Mouse (Mus musculus) heart, postnatal 36 days (tissue): Measurements from ENCODE around the gene Gm49601. TPM values are rescaled to one million over a fixed set of nuclear protein-coding genes. Genes with fewer than 3 reads are reported as not detected.

Experiments used
- DNase-seq, 2 experiments: peaks; one replicate each; pipeline ENCODE4 v3.0.0; 2021 to 2022
- intact Hi-C: fragments of 180-260 bp; cut with DNase I; formaldehyde crosslinking; loops from one replicate; pipeline ENCODE4 v1.15.1; 2025
- total RNA-seq, 2 experiments: library from RNA; stranded (reverse); gene quantifications; 2 replicates each; pipeline ENCODE4 v1.2.3; 2021

Gene Gm49601
- 1 to 10 TPM in 1 of 2 experiments, under 1 TPM in 1; 0.60 to 1.6 TPM for total RNA-seq

GRCm38 (mm10) chr16:18626376-18626878, at the start of gene Gm49601:
TSS of gene Gm49601 (minus strand) at chr16:18626427.
- DNase-seq, result peak; percentile 86 to 88
- intact Hi-C loops, result loop anchor here (5.0 kb wide), 2 partner anchors 171 to 231 kb away; no protein-coding TSS in a partner anchor

GRCm38 (mm10) chr16:18673005-18673404, 46.8 kb upstream of the Gm49601 start:
- DNase-seq, result no peak
- intact Hi-C loops, result no loop called here

GRCm38 (mm10) chr16:18672027-18672426, 45.8 kb upstream of the Gm49601 start:
- intact Hi-C loops, result no loop called here
- DNase-seq, result no peak

DNA sequence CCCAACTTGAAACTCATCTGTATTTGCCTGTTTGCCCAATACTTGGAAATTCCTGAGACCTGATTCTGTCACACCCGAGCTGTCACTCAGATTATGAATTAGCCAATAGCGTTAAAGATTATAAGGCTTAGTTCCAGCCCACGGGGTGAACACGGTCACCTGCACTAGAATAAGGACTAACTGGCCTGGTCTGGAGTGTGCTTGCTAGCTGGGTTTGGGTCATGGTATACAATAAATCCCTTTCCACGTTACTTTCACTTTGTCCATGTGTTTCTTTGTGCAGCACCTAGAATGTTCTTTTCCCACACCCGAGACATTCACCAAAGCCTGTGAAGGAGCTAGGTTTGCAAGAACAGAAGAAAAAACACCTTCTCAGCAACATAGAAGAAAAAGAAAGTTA, 43.7 kb upstream of the Gm49601 start:
- intact Hi-C loops, result no loop called here
- DNase-seq, result no peak

GRCm38 (mm10) chr16:18658597-18658996, 32.4 kb upstream of the Gm49601 start:
- intact Hi-C loops, result no loop called here

GRCm38 (mm10) chr16:18655372-18656098, 29.3 kb upstream of the Gm49601 start:
- intact Hi-C loops, result no loop called here
- DNase-seq, result no peak

More at GRCm38 (mm10) chr16:18658597-18658996, 32.4 kb upstream of the Gm49601 start:
- DNase-seq, result no peak

DNA sequence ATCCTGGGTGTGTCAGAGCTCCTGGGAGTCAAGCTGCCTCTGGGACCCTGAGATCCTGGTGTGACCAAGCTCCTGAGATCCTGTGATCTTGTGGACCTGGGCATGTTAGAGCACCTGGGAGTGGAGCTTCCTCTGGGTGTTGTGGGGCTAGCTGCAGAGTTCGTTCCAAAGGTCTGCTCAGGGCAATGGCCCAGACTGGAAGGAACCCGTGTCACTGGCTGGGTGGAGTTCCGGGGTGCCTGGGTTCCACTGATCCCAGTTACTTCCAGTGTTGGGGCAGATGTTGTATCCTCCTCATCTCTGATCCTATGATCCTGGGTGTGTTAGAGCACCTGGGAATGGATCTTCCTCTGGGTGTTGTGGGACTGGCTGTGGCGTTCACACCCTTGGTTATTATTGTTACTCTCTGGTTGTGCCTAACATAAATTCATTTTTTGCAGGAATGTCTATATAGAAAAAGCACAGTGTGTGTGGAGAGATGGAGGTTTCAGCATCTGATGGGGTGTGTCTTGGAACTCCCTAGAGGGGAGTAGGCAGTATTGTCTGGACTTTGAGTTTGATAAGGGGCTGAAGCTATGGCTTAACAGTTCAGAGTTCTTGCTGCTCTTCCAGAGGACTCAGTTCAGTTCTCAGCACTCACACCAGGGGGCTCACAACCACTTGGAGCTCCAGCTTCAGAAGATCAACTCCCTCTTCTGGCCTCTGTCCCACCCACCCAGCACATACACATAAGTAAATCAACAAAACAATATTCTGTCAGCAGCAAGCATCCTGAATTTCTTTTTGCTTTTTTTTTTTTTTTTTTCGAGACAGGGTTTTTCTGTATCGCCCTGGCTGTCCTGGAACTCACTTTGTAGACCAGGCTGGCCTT, 27.3 kb upstream of the Gm49601 start:
- no peak for DNase-seq
- intact Hi-C loops, result no loop called here

DNA sequence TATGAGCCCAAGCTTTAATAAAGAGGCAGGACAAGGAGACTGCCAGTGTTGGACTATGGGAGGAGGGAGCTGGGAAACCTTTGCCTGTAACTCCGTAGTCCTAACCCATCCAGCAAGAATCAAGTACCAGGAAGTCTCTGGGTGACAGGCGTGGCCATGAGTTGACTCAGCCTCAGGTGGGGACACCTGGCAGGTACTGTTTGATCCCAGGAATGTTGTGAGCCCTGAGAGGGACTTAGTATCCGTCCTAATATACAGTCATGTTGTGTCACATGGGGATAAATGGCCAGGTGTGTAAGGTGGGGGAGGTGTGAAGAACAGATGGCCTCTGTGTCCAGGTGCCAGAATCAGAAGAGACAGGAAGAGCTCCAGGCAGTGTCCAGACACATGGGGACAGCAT, 22.9 kb upstream of the Gm49601 start:
- no peak for DNase-seq
- intact Hi-C loops, result no loop called here

DNA sequence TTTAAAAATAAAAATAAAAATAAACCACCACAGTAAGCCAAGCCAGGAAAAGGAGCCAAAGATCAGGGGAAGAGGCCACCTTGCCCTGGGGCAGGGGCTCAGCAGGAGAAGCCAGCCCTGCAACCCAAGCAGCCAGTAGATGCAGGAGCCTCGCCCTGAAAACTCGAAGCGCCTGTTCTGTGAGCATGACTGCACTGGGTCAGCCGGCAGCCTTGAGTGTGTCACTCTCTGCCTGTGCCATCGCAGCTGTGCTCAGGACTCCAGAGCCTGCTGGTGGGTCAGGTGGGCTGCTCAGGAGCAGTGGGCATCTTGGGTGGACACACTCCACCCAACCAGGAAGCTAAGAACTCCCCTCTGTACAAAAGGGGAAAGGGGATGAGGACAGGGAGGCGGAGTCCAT, 19.1 kb upstream of the Gm49601 start:
- DNase-seq, result no peak
- intact Hi-C loops, result no loop called here

DNA sequence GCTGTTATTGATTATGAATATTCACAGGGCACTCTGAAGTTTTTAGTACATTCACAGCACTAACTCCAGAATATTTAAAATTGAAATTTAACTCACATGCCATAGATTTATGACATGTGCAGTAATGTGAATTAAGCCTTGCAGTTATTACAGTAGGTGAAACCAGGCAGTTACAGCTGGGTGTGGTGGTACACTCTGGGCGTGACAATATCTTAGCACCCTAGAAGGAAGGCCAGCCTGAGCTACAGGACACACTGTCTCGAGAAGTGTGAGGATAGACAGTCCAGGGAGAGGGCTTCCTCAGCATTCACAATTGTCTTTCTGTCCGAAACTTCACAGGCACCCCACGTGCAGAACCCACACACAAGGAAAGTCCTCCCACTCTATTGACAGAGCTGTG, 18.3 kb upstream of the Gm49601 start:
- intact Hi-C loops, result no loop called here
- DNase-seq, result no peak

DNA sequence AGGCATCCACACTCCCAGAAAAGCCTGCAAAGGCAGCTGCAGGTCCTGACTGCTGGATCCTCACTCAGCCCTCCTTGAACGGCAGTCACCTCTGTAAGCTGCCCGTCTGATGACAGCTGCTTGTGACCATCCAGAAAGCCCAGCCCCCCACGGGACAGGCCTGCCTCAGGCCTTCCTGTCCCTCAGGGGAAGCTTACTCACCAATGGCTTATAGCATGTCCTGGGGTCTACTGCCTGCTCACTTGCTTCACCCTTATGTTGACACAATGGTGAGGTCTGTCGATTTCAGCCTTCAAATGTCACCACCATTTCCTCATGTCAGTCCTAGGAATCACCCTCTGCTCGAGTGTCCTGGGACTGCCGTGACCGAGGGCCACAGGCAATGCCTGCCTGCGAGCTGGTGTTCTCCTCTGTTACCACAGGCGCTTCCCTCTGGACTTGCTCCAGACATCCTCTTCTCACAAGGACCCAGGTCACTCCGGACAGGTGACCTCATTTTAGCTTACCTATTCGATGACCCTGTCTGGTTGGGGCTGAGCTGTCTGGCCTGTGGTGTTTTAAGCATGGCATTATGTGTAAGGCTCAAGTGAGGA, 17.3 kb upstream of the Gm49601 start:
- intact Hi-C loops, result no loop called here
- no peak for DNase-seq

- intact Hi-C loops, result no loop called here
- no peak for DNase-seq
These were observed 16.7 kb upstream of the Gm49601 start for GRCm38 (mm10) chr16:18642897-18643296.

GRCm38 (mm10) chr16:18642291-18642690, 16.1 kb upstream of the Gm49601 start:
- DNase-seq, result no peak
- intact Hi-C loops, result no loop called here

DNA sequence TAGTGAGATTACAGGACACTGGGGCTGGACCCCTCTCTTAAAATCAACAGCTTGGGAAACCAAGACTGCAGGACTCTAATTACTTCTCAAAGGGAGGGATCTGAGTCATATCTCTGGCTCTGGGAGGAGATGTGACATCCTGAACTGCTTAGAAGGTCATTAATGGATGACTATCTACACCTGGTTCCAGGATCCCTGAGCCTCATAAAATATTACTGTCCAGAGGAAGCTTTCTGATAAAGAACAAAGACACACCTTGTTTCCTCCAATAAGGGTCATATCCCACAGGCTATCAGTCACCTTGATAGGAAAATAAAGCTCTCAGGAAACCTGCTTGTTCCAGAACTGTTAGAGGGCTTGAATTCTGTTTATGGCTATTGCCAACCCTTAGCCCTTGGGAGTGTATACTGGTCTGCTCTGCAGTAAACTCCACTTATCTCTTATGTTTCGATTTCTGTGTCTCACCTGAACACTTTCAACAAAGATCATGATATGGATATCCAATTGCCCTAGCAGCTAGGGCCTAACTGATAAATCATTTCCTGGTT, 13.2 kb upstream of the Gm49601 start:
- intact Hi-C loops, result no loop called here
- no peak for DNase-seq

DNA sequence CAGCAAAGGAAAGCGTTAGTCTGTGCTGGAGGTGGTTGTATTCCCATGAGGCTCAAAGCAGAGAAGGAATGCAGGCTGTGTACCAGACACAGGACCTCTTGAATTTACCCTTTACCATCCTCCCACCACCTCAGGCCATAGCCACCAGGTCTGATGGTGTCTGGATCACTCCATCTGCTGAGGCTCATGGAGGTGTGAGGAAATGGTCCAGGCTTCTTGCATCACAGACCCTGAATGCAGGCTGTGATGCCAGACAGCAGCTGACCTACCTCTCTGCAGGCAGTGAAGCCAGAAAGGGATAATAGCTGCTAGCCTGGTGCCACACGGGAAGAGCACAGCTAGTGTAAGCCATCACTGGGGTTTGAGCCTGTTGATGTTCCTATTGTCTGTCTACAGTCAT, 12.2 kb upstream of the Gm49601 start:
- intact Hi-C loops, result no loop called here
- no peak for DNase-seq

- no peak for DNase-seq
- intact Hi-C loops, result no loop called here
These were observed 10.6 kb upstream of the Gm49601 start for GRCm38 (mm10) chr16:18636804-18637203.

GRCm38 (mm10) chr16:18636401-18636800, 10.2 kb upstream of the Gm49601 start:
- DNase-seq, result no peak
- intact Hi-C loops, result no loop called here

DNA sequence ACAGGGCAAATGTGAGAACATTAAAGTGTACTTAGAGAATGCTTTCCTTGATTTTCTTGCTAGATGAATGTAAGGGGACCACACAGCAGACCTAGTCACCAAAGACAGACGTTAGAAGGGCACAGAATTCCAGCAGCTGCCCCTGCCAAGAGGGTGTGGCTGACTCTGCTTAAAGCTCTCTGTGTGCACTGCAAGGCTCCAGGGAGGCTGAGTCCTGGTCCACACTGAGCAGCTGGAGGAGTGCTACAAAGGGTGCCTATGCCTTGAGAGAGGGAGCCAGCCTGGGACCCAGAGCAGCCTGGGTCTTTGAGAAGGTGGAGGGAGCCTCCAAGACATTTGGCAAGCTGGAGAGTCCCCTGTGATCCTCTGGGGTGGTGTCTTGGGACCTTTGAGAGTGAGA, 7.1 kb upstream of the Gm49601 start:
- intact Hi-C loops, result no loop called here

DNA sequence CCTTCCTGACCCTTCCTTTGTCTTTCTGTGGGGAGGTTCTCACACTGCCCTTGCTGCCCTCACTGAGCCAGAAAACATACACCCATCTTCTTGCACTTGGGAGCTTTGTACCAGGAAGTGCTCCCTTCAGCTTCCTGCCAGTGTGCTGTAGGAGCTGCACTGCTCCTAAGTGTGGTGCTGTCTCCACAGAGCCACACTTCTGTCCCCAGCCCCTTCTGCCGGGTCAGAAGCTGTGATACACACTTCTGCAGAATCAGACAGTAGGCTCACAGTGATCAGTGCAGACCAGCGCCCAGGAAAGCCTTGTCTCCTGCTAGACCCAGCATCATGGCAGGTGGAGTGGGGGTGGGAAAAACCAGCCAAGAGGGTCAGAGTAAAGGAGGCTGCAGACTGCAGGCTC, 6.6 kb upstream of the Gm49601 start:
- intact Hi-C loops, result no loop called here
- no peak for DNase-seq

More for the DNA sequence above, 7.1 kb upstream of the Gm49601 start:
- no peak for DNase-seq

DNA sequence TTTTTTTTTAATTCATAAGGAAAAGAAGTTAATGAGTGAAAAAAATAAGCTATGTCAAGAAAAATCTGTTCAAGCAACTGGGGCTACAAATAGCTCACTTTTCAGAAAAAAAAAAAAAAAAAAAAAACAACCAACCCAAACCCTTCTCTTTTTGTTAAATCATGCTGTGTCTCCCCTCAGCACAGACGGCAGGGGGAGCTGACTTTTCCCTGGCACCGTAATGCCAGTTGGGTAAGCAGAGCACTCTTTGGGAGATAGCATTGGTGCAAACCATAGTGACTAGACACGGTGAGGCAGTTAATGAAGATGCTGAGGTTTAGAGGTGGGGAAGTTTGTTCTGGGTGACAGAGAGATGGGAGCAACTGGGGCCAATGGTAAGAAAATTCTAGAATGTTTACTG, 5.8 kb upstream of the Gm49601 start:
- DNase-seq, result no peak
- intact Hi-C loops, result no loop called here

GRCm38 (mm10) chr16:18631141-18631540, 4.9 kb upstream of the Gm49601 start:
- intact Hi-C loops, result no loop called here
- DNase-seq, result no peak
